12 mouse cellular contexts compared by ENCODE assay signal in the genomic region with DNA sequence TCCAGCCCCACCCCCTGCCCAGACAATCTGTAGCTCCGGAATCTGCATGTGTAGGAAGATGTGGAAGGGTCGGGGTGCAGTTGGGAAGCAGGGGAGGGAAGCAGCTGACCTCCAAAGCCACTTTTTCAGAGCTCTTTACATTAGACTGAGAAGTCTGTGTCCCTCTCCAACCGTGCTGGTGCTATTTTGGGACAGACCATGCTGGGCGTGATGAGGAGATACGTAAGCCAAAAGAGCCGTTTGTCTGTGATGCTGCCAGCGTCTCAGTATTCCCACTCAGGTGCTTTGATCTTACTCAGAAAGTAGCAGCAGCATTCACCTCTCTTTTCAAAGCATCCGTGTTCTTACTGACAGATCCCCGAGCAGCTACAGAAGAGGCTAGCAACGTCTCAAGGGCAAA.
A peak's percentile ranks its signal among the peaks of the same experiment; 100 is the strongest.
DNase-seq lines count a peak whose midpoint lies in the region; ATAC-seq and TF ChIP-seq lines count a peak whose summit lies in the region.
"Had no signal": no experiment of that assay in that cellular context is flagged by ENCODE, and none has a peak within 500 bp of the region (broad histone marks: within the 10 kb centered on the region; RNA-seq: fewer than 3 reads in every experiment).

No protein-coding gene starts in this region.

- no peak for TF ChIP-seq CTCF in midbrain, postnatal 0 days (IDR thresholded peaks at IDR 0.05)

- H3K36me3 ChIP-seq in forebrain, embryonic 11.5 days (ENCODE audit: control insufficient read depth, insufficient read depth, low read length): no peaks in the 10 kb centered on the region
- no peaks in the 10 kb centered on the region for H3K36me3 ChIP-seq in forebrain, embryonic 13.5 days (ENCODE audit: poor library complexity, severe bottlenecking)
- H3K36me3 ChIP-seq in limb, embryonic 12.5 days: no peaks in the 10 kb centered on the region
- H3K36me3 ChIP-seq in limb, embryonic 10.5 days: no peaks in the 10 kb centered on the region
- H3K36me3 ChIP-seq in embryonic facial prominence, embryonic 15.5 days: no peaks in the 10 kb centered on the region
- no peaks in the 10 kb centered on the region for H3K36me3 ChIP-seq in midbrain, postnatal 0 days (ENCODE audit: insufficient read depth, low read length)
- H3K36me3 ChIP-seq: G1E; neural tube, embryonic 12.5 days had no signal

- WGBS in forebrain, embryonic 11.5 days: 39% methylated on average over 10 of the region's 10 CpGs
- 29% methylated on average over 10 of the region's 10 CpGs for WGBS in forebrain, embryonic 13.5 days
- 34% methylated on average over 10 of the region's 10 CpGs for WGBS in limb, embryonic 12.5 days
- 32% methylated on average over 10 of the region's 10 CpGs for WGBS in limb, embryonic 10.5 days
- 13% methylated on average over 10 of the region's 10 CpGs for WGBS in embryonic facial prominence, embryonic 15.5 days
- WGBS in midbrain, postnatal 0 days: 17% methylated on average over 10 of the region's 10 CpGs

- H3K4me3 ChIP-seq in forebrain, embryonic 11.5 days (ENCODE audit: low read depth, low read length): no peak overlapping the region
- H3K4me3 ChIP-seq in forebrain, embryonic 13.5 days: no peak overlapping the region
- no peak overlapping the region for H3K4me3 ChIP-seq in limb, embryonic 12.5 days (replicated peaks)
- no peak overlapping the region for H3K4me3 ChIP-seq in limb, embryonic 10.5 days
- no peak overlapping the region for H3K4me3 ChIP-seq in embryonic facial prominence, embryonic 15.5 days (replicated peaks)
- H3K4me3 ChIP-seq in midbrain, postnatal 0 days (ENCODE audit: low read depth, low read length): no peak overlapping the region
- H3K4me3 ChIP-seq: neural tube, embryonic 12.5 days had no signal

- no peak overlapping the region for H3K27ac ChIP-seq in forebrain, embryonic 11.5 days (ENCODE audit: low read depth, low read length)
- no peak overlapping the region for H3K27ac ChIP-seq in forebrain, embryonic 13.5 days
- no peak overlapping the region for H3K27ac ChIP-seq in limb, embryonic 12.5 days
- no peak overlapping the region for H3K27ac ChIP-seq in limb, embryonic 10.5 days
- H3K27ac ChIP-seq in embryonic facial prominence, embryonic 15.5 days (replicated peaks): peak overlapping the region; percentile 73
- 0 out of 2 replicates have a peak overlapping the region, but pooled peaks have one; percentile 0 for H3K27ac ChIP-seq in midbrain, postnatal 0 days (ENCODE audit: low read depth, low read length)
- H3K27ac ChIP-seq: liver, embryonic 14.5 days; neural tube, embryonic 12.5 days had no signal

- no peak overlapping the region for H3K4me2 ChIP-seq in forebrain, embryonic 11.5 days (ENCODE audit: low read depth, low read length, severe bottlenecking)
- no peak overlapping the region for H3K4me2 ChIP-seq in forebrain, embryonic 13.5 days
- H3K4me2 ChIP-seq in limb, embryonic 12.5 days: no peak overlapping the region
- H3K4me2 ChIP-seq in embryonic facial prominence, embryonic 15.5 days (replicated peaks): no peak overlapping the region
- H3K4me2 ChIP-seq in midbrain, postnatal 0 days (ENCODE audit: low read depth, low read length, poor library complexity, severe bottlenecking): no peak overlapping the region
- H3K4me2 ChIP-seq: neural tube, embryonic 12.5 days had no signal

- H3K27me3 ChIP-seq in forebrain, embryonic 11.5 days (ENCODE audit: control insufficient read depth, insufficient read depth, low read length): no peaks in the 10 kb centered on the region
- no peaks in the 10 kb centered on the region for H3K27me3 ChIP-seq in forebrain, embryonic 13.5 days
- H3K27me3 ChIP-seq in limb, embryonic 12.5 days: no peaks in the 10 kb centered on the region
- H3K27me3 ChIP-seq in limb, embryonic 10.5 days (ENCODE audit: low read depth, poor library complexity, severe bottlenecking): no peaks in the 10 kb centered on the region
- no peaks in the 10 kb centered on the region for H3K27me3 ChIP-seq in embryonic facial prominence, embryonic 15.5 days
- no peaks in the 10 kb centered on the region for H3K27me3 ChIP-seq in midbrain, postnatal 0 days (ENCODE audit: insufficient read depth, low read length)
- H3K27me3 ChIP-seq: neural tube, embryonic 12.5 days had no signal

- no peaks in the 10 kb centered on the region for H3K9me3 ChIP-seq in forebrain, embryonic 11.5 days (ENCODE audit: control insufficient read depth, low read length)
- no peaks in the 10 kb centered on the region for H3K9me3 ChIP-seq in forebrain, embryonic 13.5 days (replicated peaks)
- no peaks in the 10 kb centered on the region for H3K9me3 ChIP-seq in limb, embryonic 12.5 days
- no peaks in the 10 kb centered on the region for H3K9me3 ChIP-seq in limb, embryonic 10.5 days (replicated peaks)
- no peaks in the 10 kb centered on the region for H3K9me3 ChIP-seq in embryonic facial prominence, embryonic 15.5 days (replicated peaks)
- H3K9me3 ChIP-seq in midbrain, postnatal 0 days (ENCODE audit: low read length): no peaks in the 10 kb centered on the region
- H3K9me3 ChIP-seq: neural tube, embryonic 12.5 days had no signal

- DNase-seq in forebrain, embryonic 11.5 days (ENCODE audit: low spot score): peak; percentile 32
- no peak for DNase-seq in limb, embryonic 10.5 days (ENCODE audit: low spot score)
- DNase-seq in midbrain, postnatal 0 days (ENCODE audit: low spot score): no peak
- DNase-seq in kidney, adult 18-20 months: no peak
- DNase-seq in urinary bladder, postnatal 10 days (ENCODE audit: low spot score): no peak
- DNase-seq: thymus, adult 18-20 months had no signal

- H3K4me1 ChIP-seq in forebrain, embryonic 11.5 days (replicated peaks; ENCODE audit: control insufficient read depth, insufficient read depth, low read length): peaks cover 9% of the 10 kb centered on the region; the same call in 1 of the 2 replicates
- H3K4me1 ChIP-seq in forebrain, embryonic 13.5 days: peaks cover 47% of the 10 kb centered on the region
- peaks cover 59% of the 10 kb centered on the region for H3K4me1 ChIP-seq in limb, embryonic 12.5 days (replicated peaks)
- H3K4me1 ChIP-seq in limb, embryonic 10.5 days: peaks cover 36% of the 10 kb centered on the region
- peaks cover 34% of the 10 kb centered on the region for H3K4me1 ChIP-seq in embryonic facial prominence, embryonic 15.5 days
- peaks cover 26% of the 10 kb centered on the region for H3K4me1 ChIP-seq in midbrain, postnatal 0 days (ENCODE audit: insufficient read depth, low read length)

- H3K9ac ChIP-seq in forebrain, embryonic 11.5 days (ENCODE audit: low read length): no peak overlapping the region
- no peak overlapping the region; the same call in 1 of the 2 replicates for H3K9ac ChIP-seq in forebrain, embryonic 13.5 days
- H3K9ac ChIP-seq in limb, embryonic 12.5 days (replicated peaks): 0 out of 2 replicates have a peak overlapping the region, but pooled peaks have one; percentile 3
- H3K9ac ChIP-seq in embryonic facial prominence, embryonic 15.5 days: no peak overlapping the region
- H3K9ac ChIP-seq in midbrain, postnatal 0 days (replicated peaks; ENCODE audit: low read length, poor library complexity, severe bottlenecking): no peak overlapping the region
- H3K9ac ChIP-seq: liver, embryonic 14.5 days; neural tube, embryonic 12.5 days had no signal

- ATAC-seq in forebrain, embryonic 11.5 days (replicated peaks; ENCODE audit: low FRiP score): no peak
- no peak for ATAC-seq in forebrain, embryonic 13.5 days
- no peak for ATAC-seq in limb, embryonic 12.5 days (ENCODE audit: insufficient number of reproducible peaks, insufficient read depth, low FRiP score, low TSS enrichment, low read depth)
- no peak for ATAC-seq in embryonic facial prominence, embryonic 15.5 days (ENCODE audit: insufficient number of reproducible peaks, low FRiP score, low TSS enrichment, low read depth)
- ATAC-seq in midbrain, postnatal 0 days (ENCODE audit: low FRiP score): peak; percentile 28; the same call in 1 of the 2 replicates

Comparison
In these comparisons a context has a peak if more than half of its experiments do, and no peak if none do; other contexts are left out.
1. H3K27ac ChIP-seq: peak in embryonic facial prominence, embryonic 15.5 days (single experiment) and midbrain, postnatal 0 days (single experiment); none in forebrain, embryonic 11.5 days (single experiment), forebrain, embryonic 13.5 days (single experiment), limb, embryonic 12.5 days (single experiment) and limb, embryonic 10.5 days (single experiment).